Mouse (Mus musculus) CH12.LX (cell line): ENCODE results near the gene Pdk2. TPM values are rescaled to one million over a fixed set of nuclear protein-coding genes. Genes with fewer than 3 reads are reported as not detected.

Experiments used
- DNase-seq: peaks from one replicate; pipeline ENCODE4 v3.0.0-alpha.2; 2013; ENCODE audit errors: extremely low read depth
- H3K27ac ChIP-seq: 2 replicates; pipeline ENCODE4 v1.5.1; 2012; ENCODE audit warnings: low read depth, mild to moderate bottlenecking, control low read depth, moderate library complexity; ENCODE audit not compliant: insufficient read depth
- H3K27me3 ChIP-seq: replicated peaks from 2 replicates; pipeline ENCODE3; 2012; ENCODE audit warnings: inconsistent platforms
- H3K36me3 ChIP-seq, 2 experiments: replicated peaks in 1 of 2; 2 replicates each; pipeline versions ENCODE3 to v1.6.1; 2012; ENCODE audit warnings: inconsistent platforms in 1 of 2, low read length in 1 of 2, mild to moderate bottlenecking in 1 of 2, mixed read lengths in 1 of 2, moderate library complexity in 1 of 2; ENCODE audit not compliant: control insufficient read depth in 1 of 2, insufficient read depth in 1 of 2
- H3K4me1 ChIP-seq, 2 experiments: 2 replicates each; pipeline ENCODE4 v1.6.1; 2012; ENCODE audit warnings: inconsistent platforms in 1 of 2, moderate library complexity in 1 of 2; ENCODE audit not compliant: insufficient read depth in 2 of 2, control insufficient read depth in 1 of 2
- H3K4me2 ChIP-seq: 2 replicates; pipeline ENCODE4 v1.6.1; 2012; ENCODE audit warnings: low read depth, mild to moderate bottlenecking, control low read depth; ENCODE audit not compliant: poor library complexity, insufficient read depth, severe bottlenecking
- H3K4me3 ChIP-seq, 3 experiments: fragments of 150-350 bp in 1 of 3; sonication (generic) in 1 of 3; replicated peaks in 1 of 3; 2 replicates each; pipeline versions ENCODE3 to v1.5.1; 2011 to 2012; ENCODE audit warnings: low read depth in 2 of 3, low read length in 2 of 3, mild to moderate bottlenecking in 2 of 3, moderate library complexity in 2 of 3, control low read depth in 1 of 3, improper control_type of control experiment in 1 of 3, inconsistent platforms in 1 of 3, mixed read lengths in 1 of 3; ENCODE audit not compliant: poor library complexity in 1 of 3
- H3K79me2 ChIP-seq: replicated peaks from 2 replicates; pipeline ENCODE4 v1.6.1; 2012; ENCODE audit warnings: mild to moderate bottlenecking, moderate library complexity; ENCODE audit not compliant: control insufficient read depth, poor library complexity, insufficient read depth, severe bottlenecking; ENCODE audit errors: extremely low read depth
- H3K9ac ChIP-seq: 2 replicates; pipeline ENCODE4 v1.6.1; 2012; ENCODE audit warnings: low read depth, mild to moderate bottlenecking, control low read depth, moderate library complexity; ENCODE audit not compliant: insufficient read depth
- H3K9me3 ChIP-seq: replicated peaks from 2 replicates; pipeline ENCODE3; 2012; ENCODE audit warnings: low read length, inconsistent platforms, mixed read lengths
- BHLHE40 ChIP-seq: IDR thresholded peaks from 2 replicates; pipeline ENCODE4 v1.6.1; 2011; ENCODE audit warnings: mild to moderate bottlenecking, low read depth, low read length, improper control_type of control experiment
- CHD1 ChIP-seq: IDR thresholded peaks from 2 replicates; pipeline ENCODE4 v1.6.1; 2012; ENCODE audit warnings: low read depth, low read length, improper control_type of control experiment, inconsistent platforms
- ELF1 ChIP-seq: IDR thresholded peaks from 2 replicates; pipeline ENCODE4 v1.6.1; 2014; ENCODE audit warnings: low read depth, mild to moderate bottlenecking, inconsistent platforms, low read length, improper control_type of control experiment
- EP300 ChIP-seq: IDR thresholded peaks from 2 replicates; pipeline ENCODE4 v1.6.1; 2011; ENCODE audit warnings: low read length, improper control_type of control experiment
- GABPA ChIP-seq: IDR thresholded peaks from 2 replicates; pipeline ENCODE4 v1.6.1; 2012; ENCODE audit warnings: low read depth, low read length, improper control_type of control experiment, inconsistent platforms; ENCODE audit not compliant: insufficient replicate concordance
- HCFC1 ChIP-seq: IDR thresholded peaks from 2 replicates; pipeline ENCODE4 v1.6.1; 2012; ENCODE audit warnings: low read depth, mild to moderate bottlenecking, inconsistent platforms, low read length, improper control_type of control experiment
- IRF4 ChIP-seq: IDR thresholded peaks from 2 replicates; pipeline ENCODE4 v1.6.1; 2014; ENCODE audit warnings: low read depth, mild to moderate bottlenecking, inconsistent platforms, low read length, improper control_type of control experiment
- JUND ChIP-seq: conservative IDR thresholded peaks from 2 replicates; pipeline ENCODE4 v1.6.1; 2011; ENCODE audit warnings: low read depth, low read length, improper control_type of control experiment
- MAFK ChIP-seq: IDR thresholded peaks from 2 replicates; pipeline ENCODE4 v1.6.1; 2011; ENCODE audit warnings: low read length, improper control_type of control experiment; ENCODE audit not compliant: insufficient replicate concordance
- MAZ ChIP-seq: IDR thresholded peaks from 2 replicates; pipeline ENCODE4 v1.6.1; 2012; ENCODE audit warnings: low read depth, mild to moderate bottlenecking, inconsistent platforms, low read length, improper control_type of control experiment, moderate library complexity
- MEF2A ChIP-seq: IDR thresholded peaks from 2 replicates; pipeline ENCODE4 v1.6.1; 2014; ENCODE audit warnings: low read depth, mild to moderate bottlenecking, inconsistent platforms, low read length, improper control_type of control experiment, borderline replicate concordance
- MXI1 ChIP-seq: IDR thresholded peaks from 2 replicates; pipeline ENCODE4 v1.6.1; 2011; ENCODE audit warnings: mild to moderate bottlenecking, low read depth, low read length, improper control_type of control experiment
- NELFE ChIP-seq: IDR thresholded peaks from 2 replicates; pipeline ENCODE4 v1.6.1; 2011; ENCODE audit warnings: low read depth, low read length, improper control_type of control experiment
- POLR2AphosphoS2 ChIP-seq: IDR thresholded peaks from 2 replicates; pipeline ENCODE4 v1.6.1; 2011; ENCODE audit warnings: low read depth, low read length, improper control_type of control experiment
- RAD21 ChIP-seq: IDR thresholded peaks from 2 replicates; pipeline ENCODE4 v1.6.1; 2011; ENCODE audit warnings: low read depth, mild to moderate bottlenecking, low read length, improper control_type of control experiment, moderate library complexity
- TBP ChIP-seq: conservative IDR thresholded peaks from 2 replicates; pipeline ENCODE4 v1.6.1; 2011; ENCODE audit warnings: low read depth, low read length, improper control_type of control experiment
- TCF12 ChIP-seq: IDR thresholded peaks from 2 replicates; pipeline ENCODE4 v1.6.1; 2014; ENCODE audit warnings: low read depth, mild to moderate bottlenecking, inconsistent platforms, low read length, improper control_type of control experiment
- USF2 ChIP-seq: conservative IDR thresholded peaks from 2 replicates; pipeline ENCODE4 v1.6.1; 2011; ENCODE audit warnings: low read depth, low read length, improper control_type of control experiment
- ZC3H11A ChIP-seq: IDR thresholded peaks from 2 replicates; pipeline ENCODE4 v1.6.1; 2012; ENCODE audit warnings: low read depth, mild to moderate bottlenecking, inconsistent platforms, low read length, improper control_type of control experiment
- ZMIZ1 ChIP-seq: IDR thresholded peaks from 2 replicates; pipeline ENCODE4 v1.6.1; 2012; ENCODE audit warnings: low read depth, mild to moderate bottlenecking, inconsistent platforms, low read length, improper control_type of control experiment
- dilution Hi-C: fragments of 300-500 bp; cut with MboI; formaldehyde crosslinking; loops from 2 replicates; pipeline ENCODE4 v1.14.3; 2020; ENCODE audit warnings: low sequenced_read_pairs; ENCODE audit not compliant: extremely low pct_unique_long_range_greater_than_20kb, extremely low pct_ligation_motif_present
- in situ Hi-C: fragments of 300-500 bp; cut with MboI; formaldehyde crosslinking; loops from 3 replicates; pipeline ENCODE4 v1.14.3; 2019; ENCODE audit warnings: low sequenced_read_pairs, low pct_ligation_motif_present, low pct_unique_long_range_greater_than_20kb, mixed read lengths
- polyA plus RNA-seq: library from polyadenylated mRNA; unstranded; fragments of >175 nt; gene quantifications from 2 replicates; pipeline ENCODE4 v1.2.1, GENCODE M21; 2012; ENCODE audit warnings: low read depth; ENCODE audit not compliant: insufficient read length
- total RNA-seq, 2 experiments: library from RNA; depleted of rRNA; stranded (reverse); fragments of 300-350 nt in 1 of 2; fragments of >200 nt in 1 of 2; gene quantifications; 2 replicates each; pipeline ENCODE4 v1.2.3; 2012 to 2014

The Pdk2 gene
- total and polyA plus RNA-seq, 3 experiments, result not detected

- dilution Hi-C loops (no loop called here), in situ Hi-C loops (loop anchor here (5.0 kb wide), 1 partner anchor 33 kb away; no protein-coding TSS in a partner anchor)
- Histone ChIP-seq H3K4me2 (peak overlapping the region; percentile 58), H3K27me3 (peaks cover 26% of the 10 kb centered on the region), H3K36me3 (peaks cover 0 to 18% of the 10 kb centered on the region in 2 experiments), H3K79me2 (peaks cover 36% of the 10 kb centered on the region), H3K9ac (no peak overlapping the region), H3K27ac (no peak overlapping the region), H3K4me3 (peak overlapping the region in 1 of 3 experiments; percentile 82), H3K4me1 (peaks cover 25 to 61% of the 10 kb centered on the region in 2 experiments), H3K9me3 (no peaks in the 10 kb centered on the region)
- DNase-seq, result no peak
- no peak for TF ChIP-seq ELF1
- no peak for TF ChIP-seq HCFC1
- TF ChIP-seq CHD1, result no peak
- TF ChIP-seq GABPA, result no peak
- no peak for TF ChIP-seq MEF2A
- TF ChIP-seq POLR2AphosphoS2, result no peak
- TF ChIP-seq BHLHE40, result no peak
- TF ChIP-seq IRF4, result no peak
- no peak for TF ChIP-seq MXI1
- TF ChIP-seq MAFK, result no peak
- TF ChIP-seq ZC3H11A, result no peak
- no peak for TF ChIP-seq EP300
- TF ChIP-seq NELFE, result no peak
- no peak for TF ChIP-seq JUND
- no peak for TF ChIP-seq TBP
- TF ChIP-seq ZMIZ1, result no peak
- no peak for TF ChIP-seq USF2
- no peak for TF ChIP-seq TCF12
Measured at GRCm38 (mm10) chr11:95074694-95075093, 33.5 kb upstream of the Pdk2 start.

GRCm38 (mm10) chr11:95073835-95074234, 32.7 kb upstream of the Pdk2 start:
- TF ChIP-seq MAZ (no peak), RAD21 (no peak), CHD1 (no peak)
- DNase-seq, result no peak
- H3K27me3 ChIP-seq, result peaks cover 23% of the 10 kb centered on the region
- no peak overlapping the region for H3K4me3 ChIP-seq
- H3K79me2 ChIP-seq, result peaks cover 36% of the 10 kb centered on the region
- no peak overlapping the region for H3K4me2 ChIP-seq
- H3K9me3 ChIP-seq, result no peaks in the 10 kb centered on the region
- H3K36me3 ChIP-seq, result peaks cover 2 to 25% of the 10 kb centered on the region in 2 experiments
- H3K4me1 ChIP-seq, result peaks cover 17 to 53% of the 10 kb centered on the region in 2 experiments
- dilution Hi-C loops, result no loop called here
- H3K9ac ChIP-seq, result no peak overlapping the region
- H3K27ac ChIP-seq, result no peak overlapping the region
- in situ Hi-C loops, result loop anchor here (5.0 kb wide), 1 partner anchor 33 kb away; no protein-coding TSS in a partner anchor
